Mouse (Mus musculus): ENCODE results near the gene Pam.
A peak's percentile ranks its signal among the peaks of the same experiment; 100 is the strongest.
"Not testable (repeated sequence)": the region's sequence is repeated elsewhere in the genome, so short reads cannot be mapped to it uniquely, and the experiment has no call there.

Pam gene

DNA sequence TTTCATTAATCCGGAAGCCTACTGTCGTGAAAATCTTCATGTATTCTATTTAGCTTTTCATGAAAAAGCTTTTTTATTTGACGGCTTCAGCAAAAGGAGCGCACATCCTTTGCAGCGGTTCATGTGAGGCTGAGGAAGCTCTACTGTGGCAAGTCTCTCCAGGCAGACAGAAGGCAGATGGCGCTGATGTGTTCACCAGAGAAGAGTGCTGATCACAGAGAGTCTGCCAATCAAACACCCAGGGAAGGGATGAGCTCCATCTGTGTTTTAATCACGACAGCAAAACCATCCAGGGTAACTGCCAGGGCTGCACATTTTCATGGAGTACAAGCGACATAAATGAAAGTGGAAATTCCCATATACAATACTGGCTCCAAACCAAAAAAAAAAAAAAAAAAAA lies 63.6 kb downstream of the Pam start:
- DNase-seq: no peak

DNA sequence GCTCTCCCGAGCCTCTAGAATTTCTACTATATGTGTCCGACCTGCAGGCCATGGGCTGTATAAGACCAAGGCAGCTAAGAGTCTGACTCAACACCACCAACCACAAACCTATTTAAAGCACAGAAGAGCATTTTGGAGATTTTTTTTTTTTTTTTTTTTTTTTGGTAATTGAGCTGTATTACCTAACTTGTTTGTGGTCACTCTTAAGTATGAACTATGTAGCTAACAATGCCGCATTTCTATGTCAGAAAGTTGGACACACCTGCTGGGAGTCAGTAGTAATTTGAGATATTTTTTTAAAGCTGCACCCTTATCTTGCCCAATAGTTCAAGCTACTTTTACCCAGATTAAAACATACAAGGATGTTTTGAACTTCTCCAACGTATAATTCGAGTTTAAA lies 66.4 kb downstream of the Pam start:
- DNase-seq: no peak

GRCm38 (mm10) chr1:98028468-98028867 lies 67.0 kb downstream of the Pam start:
- no peak for DNase-seq

- DNase-seq: no peak
These were observed 67.5 kb downstream of the Pam start for GRCm38 (mm10) chr1:98027959-98028358.

- DNase-seq: no peak
These were observed 69.4 kb downstream of the Pam start for GRCm38 (mm10) chr1:98025924-98026640.

DNA sequence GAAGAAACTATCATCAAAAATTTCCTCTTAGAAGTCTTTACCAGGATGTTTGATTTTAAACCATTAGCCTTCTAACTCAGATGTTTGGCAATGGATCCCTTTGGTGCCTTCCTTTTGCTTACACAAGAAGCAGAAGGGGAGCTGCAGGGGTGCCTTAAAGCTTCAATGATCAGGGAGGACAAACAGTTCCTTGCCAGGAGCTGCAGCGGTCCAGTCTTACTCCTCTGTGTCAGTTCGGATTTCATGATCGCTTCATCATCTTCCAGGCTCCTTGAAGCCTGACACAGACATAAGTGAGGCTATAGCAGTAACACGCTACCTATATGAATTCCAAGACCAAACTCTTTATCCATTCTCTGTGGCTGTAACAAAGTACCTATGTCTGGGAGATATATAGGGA lies 71.6 kb downstream of the Pam start:
- DNase-seq: no peak

GRCm38 (mm10) chr1:98018987-98019386 lies 76.5 kb downstream of the Pam start:
- DNase-seq: no peak

DNA sequence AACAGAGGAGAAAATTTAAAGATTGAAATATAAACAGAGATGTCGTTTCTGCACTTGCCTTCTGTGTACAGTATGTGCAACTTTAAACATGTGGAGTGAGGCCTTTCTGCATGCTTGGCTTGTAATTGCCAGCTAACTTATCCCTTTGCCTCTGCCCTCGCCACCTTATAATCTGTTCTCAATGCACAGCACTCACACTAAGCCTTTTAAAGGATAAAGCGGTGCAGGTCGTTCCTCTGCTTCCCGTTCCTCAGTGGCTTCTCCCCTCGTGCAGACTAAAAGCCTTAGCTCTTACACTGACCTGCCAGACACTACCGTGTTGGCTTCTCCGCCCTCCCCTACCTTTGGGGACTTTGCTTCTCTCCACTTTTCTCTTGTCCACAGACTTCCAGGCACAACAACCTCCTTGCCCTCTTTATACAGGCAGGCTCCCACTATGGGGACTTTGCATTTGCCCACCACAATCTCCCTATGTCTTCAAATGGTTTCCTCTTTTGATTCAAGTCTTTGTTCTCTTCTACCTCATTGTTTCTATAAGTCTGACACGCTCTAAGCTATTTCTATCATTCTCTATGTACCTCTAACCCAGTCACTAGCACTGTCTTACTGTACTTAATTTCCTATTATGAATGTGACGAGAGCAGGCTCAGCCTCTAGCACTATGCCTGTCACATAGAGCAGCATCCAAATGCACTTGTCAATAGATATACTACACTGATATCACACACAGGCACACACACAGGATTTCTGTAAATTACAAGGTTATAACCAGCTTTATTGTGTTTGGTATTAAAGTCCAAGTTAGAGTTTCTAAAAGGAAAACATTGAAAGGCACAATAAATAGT lies 79.2 kb downstream of the Pam start:
- no peak for DNase-seq

DNA sequence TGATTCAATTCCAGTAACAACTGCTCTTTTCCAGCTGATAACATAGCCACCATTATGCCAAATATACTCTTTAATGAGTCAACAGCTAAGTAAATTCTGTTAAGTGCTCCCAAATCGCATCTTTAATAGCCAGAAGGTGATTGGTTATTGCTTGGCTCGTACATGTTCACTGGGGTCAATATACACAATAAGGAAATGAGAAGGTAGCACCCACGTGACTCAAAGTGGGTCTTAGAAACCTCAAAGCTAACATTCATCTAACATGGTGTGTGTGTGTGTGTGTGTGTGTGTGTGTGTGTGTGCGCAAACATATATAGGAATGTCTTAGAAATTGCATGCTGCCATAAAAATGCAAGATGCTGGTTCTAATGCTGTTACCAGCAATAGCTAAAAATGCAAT lies 79.9 kb downstream of the Pam start:
- DNase-seq: no peak

DNA sequence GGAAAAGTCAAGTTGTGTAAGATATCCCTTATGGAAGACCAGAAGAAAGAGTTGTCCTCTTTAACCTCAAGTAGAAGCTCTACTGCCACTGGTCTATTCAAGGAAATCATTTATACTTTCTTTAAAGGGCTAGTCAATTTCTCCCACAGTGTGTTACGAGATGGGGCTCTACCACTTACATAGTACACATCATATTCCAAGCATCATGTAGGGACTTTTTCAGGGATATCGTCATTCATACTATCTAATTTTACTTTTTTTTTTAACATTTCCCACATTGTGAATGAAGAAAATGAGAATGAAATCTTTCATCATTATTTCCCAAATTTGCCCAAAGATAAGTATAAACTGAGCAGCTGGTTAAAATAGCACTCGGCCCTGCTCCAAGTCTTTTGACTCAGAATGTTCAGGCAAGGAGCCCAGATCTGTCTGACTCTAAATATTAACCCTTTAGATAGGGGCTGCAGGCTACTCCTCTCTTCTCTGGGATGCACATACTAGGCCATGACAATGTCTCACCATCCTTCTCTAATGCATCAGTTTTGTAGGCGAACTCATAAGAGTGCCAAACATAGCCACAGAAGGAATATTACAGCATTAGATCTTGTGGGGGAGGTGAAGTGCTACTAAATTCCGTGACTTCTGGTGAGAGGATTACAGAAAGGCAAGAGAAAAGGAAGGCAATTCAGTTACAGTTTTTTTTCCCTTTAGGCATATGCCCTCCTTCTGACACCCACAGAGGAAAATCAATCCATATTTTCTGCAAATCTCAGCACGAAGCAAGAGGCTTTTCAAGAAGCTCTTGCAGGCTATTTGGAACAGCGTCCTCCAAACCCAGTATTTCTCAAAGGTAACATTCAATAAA lies 92.7 kb downstream of the Pam start:
- DNase-seq: no peak

DNA sequence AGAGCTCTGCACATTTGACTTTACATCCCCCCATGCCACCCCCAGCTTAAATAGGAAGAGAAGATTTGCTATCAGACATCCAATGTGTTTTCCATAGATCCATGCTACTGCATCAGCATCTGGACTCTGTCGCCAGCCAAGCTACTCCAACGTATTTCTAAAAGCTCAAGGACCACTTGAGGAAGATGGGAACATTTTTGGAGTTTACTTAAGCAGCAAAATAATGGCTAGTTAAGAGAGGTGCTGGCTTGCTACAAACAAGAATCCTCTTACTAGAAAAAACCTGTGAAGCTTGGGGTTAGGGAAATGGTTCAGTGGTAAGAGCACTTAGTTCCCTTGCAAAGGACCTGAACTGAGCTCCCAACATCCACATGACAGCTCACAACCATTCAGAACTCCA lies 96.0 kb downstream of the Pam start:
- DNase-seq: no peak

DNA sequence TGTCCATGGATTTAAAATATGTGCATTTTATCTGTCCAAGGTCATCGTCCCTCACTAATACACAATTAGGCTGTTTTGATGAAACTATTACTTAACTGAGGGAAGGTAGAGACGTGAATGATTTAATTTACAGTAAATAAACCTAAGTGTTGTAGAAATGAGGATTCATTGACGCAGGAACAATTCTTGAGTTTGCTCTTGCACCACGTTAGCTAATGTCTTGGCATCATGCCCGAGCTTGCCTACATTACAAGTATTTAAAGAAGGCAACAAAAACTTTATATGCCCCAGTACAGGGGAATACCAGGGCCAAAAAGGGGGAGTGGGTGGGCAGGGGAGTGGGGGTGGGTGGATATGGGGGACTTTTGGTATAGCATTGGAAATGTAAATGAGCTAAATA lies 96.5 kb downstream of the Pam start:
- DNase-seq: not testable (repeated sequence)

DNA sequence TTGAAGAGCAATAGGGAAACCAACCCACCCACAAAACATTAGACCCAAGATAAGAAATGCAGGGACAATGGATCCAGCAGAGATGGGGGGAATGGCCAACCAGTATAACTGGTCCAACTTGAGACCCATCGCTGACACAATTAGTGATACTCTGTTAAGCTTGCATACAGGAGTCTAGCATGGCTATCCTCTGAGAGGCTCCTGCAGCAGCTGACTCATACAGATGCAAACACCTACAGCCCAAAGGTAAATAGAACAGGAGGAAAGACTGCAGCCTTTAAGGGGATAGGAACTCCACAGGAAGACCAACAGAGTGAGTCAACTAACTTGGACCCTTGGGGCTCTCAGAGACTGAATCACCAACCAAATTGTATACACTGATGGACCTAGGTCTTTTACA lies 98.4 kb downstream of the Pam start:
- no peak for DNase-seq

GRCm38 (mm10) chr1:97991976-97992375 lies 103.5 kb downstream of the Pam start:
- DNase-seq: no peak

- no peak for DNase-seq
These were observed 112.3 kb downstream of the Pam start for GRCm38 (mm10) chr1:97983189-97983588.

GRCm38 (mm10) chr1:97979422-97979821 lies 116.0 kb downstream of the Pam start:
- DNase-seq: no peak

DNA sequence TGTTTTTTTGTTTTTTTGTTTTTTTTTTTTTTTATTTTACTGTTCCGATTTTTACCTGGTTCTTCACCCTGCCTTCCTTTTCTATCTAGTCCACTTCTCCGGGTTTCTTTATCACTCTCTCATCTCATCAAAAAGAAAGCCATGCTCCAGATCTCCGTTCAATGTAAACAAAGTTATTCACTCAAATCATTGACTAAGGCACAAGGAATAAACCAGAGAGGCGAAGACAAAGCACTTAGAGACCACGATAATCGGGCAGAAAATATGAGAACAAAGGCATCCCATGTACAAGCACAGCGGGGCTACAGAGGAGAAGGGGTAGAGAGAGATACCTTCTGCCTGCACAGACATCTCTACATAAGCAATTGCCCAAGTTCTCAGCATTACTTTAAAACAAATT lies 117.9 kb downstream of the Pam start:
- DNase-seq: no peak

- DNase-seq: peak in 1 of 2 experiments; percentile 9
These were observed 118.5 kb downstream of the Pam start for GRCm38 (mm10) chr1:97976873-97977473.

DNA sequence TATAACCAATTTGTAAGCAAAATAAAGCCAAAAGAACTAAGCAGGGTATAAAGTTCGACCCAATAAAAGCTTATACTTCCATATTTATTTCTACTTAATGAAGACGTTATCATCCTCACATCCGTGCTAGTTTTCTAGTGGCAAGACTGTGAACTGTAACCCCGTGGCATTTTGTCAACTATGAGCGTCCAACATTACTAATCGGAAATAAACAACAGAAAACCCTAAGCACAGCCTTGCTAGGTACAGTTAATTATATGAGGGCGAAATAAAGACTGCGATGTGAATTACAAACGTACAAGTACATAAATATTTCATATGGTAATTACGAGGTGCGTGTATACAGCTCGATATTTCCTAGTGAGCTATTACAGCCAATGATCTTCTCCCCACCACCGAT lies 119.4 kb downstream of the Pam start:
- no peak for DNase-seq

DNA sequence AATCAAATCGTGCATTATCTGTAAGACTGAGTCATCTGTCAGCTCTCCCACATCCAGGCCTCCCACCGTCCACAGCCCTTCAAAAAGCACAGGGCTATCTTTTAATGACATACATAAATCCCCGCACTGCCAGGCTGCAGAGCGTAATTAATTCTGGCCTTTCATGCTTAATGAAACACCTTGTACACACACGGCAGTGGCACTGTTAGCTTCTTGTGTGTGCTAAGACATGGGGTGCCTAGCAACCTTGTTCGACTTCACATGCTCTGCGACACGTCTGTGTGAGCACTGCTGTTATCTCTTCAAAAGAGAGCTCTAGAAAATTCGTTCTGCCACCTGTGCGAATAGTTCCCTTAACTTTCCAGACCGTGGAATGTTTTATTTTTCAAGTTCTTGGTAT lies 120.5 kb downstream of the Pam start:
- no peak for DNase-seq

DNA sequence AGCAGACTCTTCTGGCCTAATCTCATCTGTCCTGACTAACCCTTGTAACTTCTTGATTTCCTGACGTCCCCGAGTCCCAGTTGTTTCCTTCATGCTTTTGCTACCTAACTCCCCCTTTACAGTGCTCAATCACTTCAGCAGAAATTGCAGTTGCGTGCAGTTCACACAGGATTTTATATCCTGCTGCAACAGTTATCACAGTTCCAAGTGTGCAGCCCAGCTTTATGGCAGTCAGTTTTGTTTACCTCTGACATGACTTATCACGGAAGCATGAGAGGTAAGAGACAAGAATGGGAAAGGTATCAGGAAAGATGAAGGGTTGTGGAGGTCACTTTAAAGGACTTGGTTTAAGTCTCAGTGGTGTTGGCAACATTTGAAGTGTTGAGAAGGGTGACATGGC lies 125.7 kb downstream of the Pam start:
- no peak for DNase-seq

DNA sequence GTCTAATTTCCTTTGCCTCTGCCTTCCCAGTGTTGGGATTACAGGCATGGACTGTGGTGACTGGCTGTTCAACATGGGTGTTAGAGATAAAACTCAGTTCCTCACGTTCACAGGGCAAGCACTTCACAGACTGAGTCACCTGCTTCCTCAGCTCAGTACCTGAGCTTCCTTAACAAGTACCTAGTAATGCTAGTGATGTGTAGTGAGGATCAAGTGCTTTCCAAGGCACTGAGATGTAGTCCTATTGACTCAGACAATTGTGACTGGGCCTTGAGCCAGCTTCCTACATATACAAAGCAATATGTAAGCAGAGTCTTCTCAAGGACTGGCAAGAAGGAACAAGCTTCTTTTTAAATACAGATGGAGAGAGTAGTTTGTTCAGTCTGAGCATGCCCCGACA lies 131.7 kb downstream of the Pam start:
- no peak for DNase-seq

GRCm38 (mm10) chr1:97962134-97962533 lies 133.3 kb downstream of the Pam start:
- no peak for DNase-seq

Data from spleen, adult 18-20 months (tissue).